Mouse (Mus musculus): ENCODE data around the gene Asb2. TPM values are rescaled to one million over a fixed set of nuclear protein-coding genes. Genes with fewer than 3 reads are reported as not detected.

Asb2 gene
- polyA plus RNA-seq, 1 experiment from 2014 or later: 2.1 TPM

- Histone ChIP-seq H3K36me3 (no peaks in the 10 kb centered on the region), H3K4me3 (no peak overlapping the region), H3K4me2 (replicated peaks) (no peak overlapping the region), H3K9ac (no peak overlapping the region), H3K9me3 (no peaks in the 10 kb centered on the region), H3K27ac (no peak overlapping the region), H3K4me1 (no peaks in the 10 kb centered on the region), H3K27me3 (no peaks in the 10 kb centered on the region)
- no peak for ATAC-seq (ENCODE audit: insufficient number of reproducible peaks, insufficient read depth, low FRiP score, low TSS enrichment)
- 89% methylated on average over 3 of the region's 3 CpGs for WGBS
These were observed 72.4 kb downstream of the Asb2 start for GRCm38 (mm10) chr12:103283411-103283810.

GRCm38 (mm10) chr12:103282936-103283335, 72.9 kb downstream of the Asb2 start:
- Histone ChIP-seq H3K27ac (no peak overlapping the region), H3K9me3 (no peaks in the 10 kb centered on the region), H3K36me3 (no peaks in the 10 kb centered on the region), H3K9ac (no peak overlapping the region), H3K4me2 (replicated peaks) (no peak overlapping the region), H3K27me3 (no peaks in the 10 kb centered on the region), H3K4me1 (no peaks in the 10 kb centered on the region), H3K4me3 (no peak overlapping the region)
- ATAC-seq (ENCODE audit: insufficient number of reproducible peaks, insufficient read depth, low FRiP score, low TSS enrichment): no peak
- 64% methylated on average over 6 of the region's 6 CpGs for WGBS

DNA sequence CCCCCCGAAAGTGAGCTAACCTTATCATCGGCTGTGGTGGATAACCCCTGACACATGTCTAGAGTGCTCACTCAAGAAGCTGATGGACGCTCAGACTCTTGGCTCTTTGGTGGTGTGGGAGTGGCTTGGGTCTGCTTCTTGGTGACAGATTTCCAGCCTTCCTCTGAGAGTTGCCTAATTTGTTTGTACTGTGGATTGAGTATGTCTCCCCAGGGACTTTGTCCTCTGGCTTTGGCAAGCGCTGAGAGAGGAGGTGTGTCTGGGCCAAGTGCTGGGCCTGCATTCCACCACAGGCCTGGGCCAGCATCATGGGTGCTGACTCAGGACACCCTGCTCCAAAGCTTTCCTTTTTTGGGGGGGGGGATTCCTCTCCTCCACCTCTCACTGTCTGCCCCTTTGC, 73.9 kb downstream of the Asb2 start:
- 68% methylated on average over 4 of the region's 4 CpGs for WGBS
- Histone ChIP-seq H3K27me3 (no peaks in the 10 kb centered on the region), H3K4me2 (replicated peaks) (no peak overlapping the region), H3K27ac (no peak overlapping the region), H3K4me1 (no peaks in the 10 kb centered on the region), H3K9me3 (no peaks in the 10 kb centered on the region), H3K36me3 (no peaks in the 10 kb centered on the region), H3K4me3 (no peak overlapping the region), H3K9ac (no peak overlapping the region)
- no peak for ATAC-seq (ENCODE audit: insufficient number of reproducible peaks, insufficient read depth, low FRiP score, low TSS enrichment)

GRCm38 (mm10) chr12:103281491-103281890, 74.3 kb downstream of the Asb2 start:
- Histone ChIP-seq H3K4me2 (replicated peaks) (no peak overlapping the region), H3K27ac (no peak overlapping the region), H3K27me3 (no peaks in the 10 kb centered on the region), H3K9me3 (no peaks in the 10 kb centered on the region), H3K4me1 (no peaks in the 10 kb centered on the region), H3K36me3 (no peaks in the 10 kb centered on the region), H3K4me3 (no peak overlapping the region), H3K9ac (no peak overlapping the region)
- WGBS: 57% methylated on average over 2 of the region's 2 CpGs
- ATAC-seq (ENCODE audit: insufficient number of reproducible peaks, insufficient read depth, low FRiP score, low TSS enrichment): no peak

DNA sequence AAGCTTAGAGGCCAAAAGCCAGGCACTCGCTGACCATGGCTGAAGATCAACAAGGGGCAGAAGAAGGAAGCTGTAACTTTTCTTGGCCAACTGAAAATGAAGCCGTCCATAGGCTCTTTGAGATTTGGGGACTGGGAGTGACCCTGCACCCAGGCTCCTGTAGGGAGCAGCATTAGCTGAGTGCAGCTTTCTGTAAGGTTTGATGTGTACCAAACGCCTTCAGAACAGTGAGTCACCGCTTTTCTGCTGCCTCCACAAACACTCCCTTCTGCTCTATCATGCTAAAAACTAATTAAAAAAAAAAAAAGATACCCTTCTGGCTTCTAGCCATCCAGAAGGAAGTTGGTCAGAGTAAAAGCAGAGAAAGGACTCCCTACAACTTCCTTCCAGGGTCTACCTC, 79.4 kb downstream of the Asb2 start:
- Histone ChIP-seq H3K4me2 (replicated peaks) (no peak overlapping the region), H3K36me3 (no peaks in the 10 kb centered on the region), H3K27me3 (no peaks in the 10 kb centered on the region), H3K9ac (no peak overlapping the region), H3K4me1 (no peaks in the 10 kb centered on the region), H3K9me3 (no peaks in the 10 kb centered on the region), H3K27ac (no peak overlapping the region), H3K4me3 (no peak overlapping the region)
- ATAC-seq (ENCODE audit: insufficient number of reproducible peaks, insufficient read depth, low FRiP score, low TSS enrichment): no peak
- WGBS: 83% methylated on average over 4 of the region's 4 CpGs

- 93% methylated on average over 2 of the region's 2 CpGs for WGBS
- no peak overlapping the region for H3K27ac ChIP-seq
- H3K4me1 ChIP-seq: no peaks in the 10 kb centered on the region
- H3K9me3 ChIP-seq: no peaks in the 10 kb centered on the region
- no peak for ATAC-seq (ENCODE audit: insufficient number of reproducible peaks, insufficient read depth, low FRiP score, low TSS enrichment)
- H3K27me3 ChIP-seq: no peaks in the 10 kb centered on the region
- no peak overlapping the region for H3K4me3 ChIP-seq
- no peak overlapping the region for H3K4me2 ChIP-seq (replicated peaks)
- no peak overlapping the region for H3K9ac ChIP-seq
- no peaks in the 10 kb centered on the region for H3K36me3 ChIP-seq
These were observed 82.1 kb downstream of the Asb2 start for GRCm38 (mm10) chr12:103273732-103274131.

DNA sequence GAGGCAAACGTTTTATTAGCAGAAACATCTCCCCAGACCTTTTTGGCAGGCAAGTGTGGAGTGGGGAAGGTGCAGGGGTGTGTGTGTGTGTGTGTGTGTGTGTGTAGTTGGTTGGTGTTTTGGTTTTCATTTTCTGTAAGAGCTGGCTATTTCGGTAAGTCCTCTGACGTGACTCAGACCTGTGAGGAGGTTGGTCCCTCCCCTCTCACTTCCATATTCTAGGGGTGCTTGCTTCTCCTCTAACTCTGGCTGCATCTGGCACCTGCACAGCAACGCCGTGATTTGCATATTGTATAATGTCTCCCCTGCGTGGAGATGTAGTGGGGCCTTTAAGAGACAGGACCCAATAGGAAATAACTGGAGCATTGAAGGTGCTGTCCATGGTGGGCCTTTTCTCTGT, 82.8 kb downstream of the Asb2 start:
- Histone ChIP-seq H3K4me1 (no peaks in the 10 kb centered on the region), H3K9me3 (no peaks in the 10 kb centered on the region), H3K9ac (no peak overlapping the region), H3K27ac (no peak overlapping the region), H3K27me3 (no peaks in the 10 kb centered on the region), H3K4me3 (no peak overlapping the region), H3K36me3 (no peaks in the 10 kb centered on the region), H3K4me2 (replicated peaks) (no peak overlapping the region)
- ATAC-seq (ENCODE audit: insufficient number of reproducible peaks, insufficient read depth, low FRiP score, low TSS enrichment): no peak
- 64% methylated on average over 6 of the region's 6 CpGs for WGBS

- no peaks in the 10 kb centered on the region for H3K4me1 ChIP-seq
- WGBS: 83% methylated on average over 3 of the region's 3 CpGs
- H3K4me3 ChIP-seq: no peak overlapping the region
- no peaks in the 10 kb centered on the region for H3K36me3 ChIP-seq
- H3K9me3 ChIP-seq: no peaks in the 10 kb centered on the region
- H3K27ac ChIP-seq: no peak overlapping the region
- no peak for ATAC-seq (ENCODE audit: insufficient number of reproducible peaks, insufficient read depth, low FRiP score, low TSS enrichment)
- H3K4me2 ChIP-seq (replicated peaks): no peak overlapping the region
- no peaks in the 10 kb centered on the region for H3K27me3 ChIP-seq
- H3K9ac ChIP-seq: no peak overlapping the region
These were observed 83.6 kb downstream of the Asb2 start for GRCm38 (mm10) chr12:103272176-103272575.

Other genes starting within 250 kb of the Asb2 start
- gene Prima1, start 113.9 kb downstream of the Asb2 start, polyA plus RNA-seq (2016; fragmentation: Nextera tagmentation; extraction: Ambion mirVana): 0.61 and 0.79 TPM in 2 replicates
- gene Fam181a, start 45.0 kb downstream of the Asb2 start, polyA plus RNA-seq (2016; fragmentation: Nextera tagmentation; extraction: Ambion mirVana): 0.69 and 1.3 TPM in 2 replicates
- gene Otub2, start 32.7 kb upstream of the Asb2 start, polyA plus RNA-seq (2016; fragmentation: Nextera tagmentation; extraction: Ambion mirVana): 12.7 and 14.1 TPM in 2 replicates
- 0.38 and 0.49 TPM in 2 replicates for gene 9330161L09Rik, start 51.8 kb upstream of the Asb2 start, polyA plus RNA-seq (2016; fragmentation: Nextera tagmentation; extraction: Ambion mirVana)
- gene Ddx24, start 69.8 kb upstream of the Asb2 start, polyA plus RNA-seq (2016; fragmentation: Nextera tagmentation; extraction: Ambion mirVana): 109 and 121 TPM in 2 replicates
- gene Ifi27, start 78.2 kb upstream of the Asb2 start, polyA plus RNA-seq (2016; fragmentation: Nextera tagmentation; extraction: Ambion mirVana): 9.9 and 12.1 TPM in 2 replicates
- gene Ifi27l2a, start 87.7 kb upstream of the Asb2 start, polyA plus RNA-seq (2016; fragmentation: Nextera tagmentation; extraction: Ambion mirVana): 1.7 and 2.0 TPM in 2 replicates
- not detected in 2 replicates for gene Ifi27l2b, start 101.2 kb upstream of the Asb2 start, polyA plus RNA-seq (2016; fragmentation: Nextera tagmentation; extraction: Ambion mirVana)
- 2.3 and 2.4 TPM in 2 replicates for gene Ppp4r4, start 176.3 kb upstream of the Asb2 start, polyA plus RNA-seq (2016; fragmentation: Nextera tagmentation; extraction: Ambion mirVana)